Mouse (Mus musculus) c-Kit-positive CD71-positive TER-119-positive erythroid progenitor cells, embryonic 14.5 days (primary cell): ENCODE data around the gene Abcb5.
"Not testable (repeated sequence)": the region's sequence is repeated elsewhere in the genome, so short reads cannot be mapped to it uniquely, and the experiment has no call there.

Experiments used
- DNase-seq: peaks from one replicate; pipeline ENCODE4 v3.0.0-alpha.2; 2013; ENCODE audit warnings: low spot score

Abcb5 gene

GRCm38 (mm10) chr12:118966321-118966720, at the start of gene Abcb5:
TSS of gene Abcb5 (minus strand) at chr12:118966421.
- DNase-seq = no peak

- no peak for DNase-seq
Observed at GRCm38 (mm10) chr12:118999230-118999629, 33.0 kb upstream of the Abcb5 start.

- no peak for DNase-seq
Observed at GRCm38 (mm10) chr12:118994328-118995166, 28.3 kb upstream of the Abcb5 start.

- no peak for DNase-seq
Observed at GRCm38 (mm10) chr12:118984852-118985251, 18.6 kb upstream of the Abcb5 start.

GRCm38 (mm10) chr12:118930386-118931318, 35.6 kb downstream of the Abcb5 start:
- peak; percentile 43 for DNase-seq

GRCm38 (mm10) chr12:118926813-118927281, 39.4 kb downstream of the Abcb5 start:
- no peak for DNase-seq

GRCm38 (mm10) chr12:118923874-118924273, 42.3 kb downstream of the Abcb5 start:
- DNase-seq = not testable (repeated sequence)

- no peak for DNase-seq
Observed at GRCm38 (mm10) chr12:118917771-118918170, 48.5 kb downstream of the Abcb5 start.

- DNase-seq = no peak
Observed at GRCm38 (mm10) chr12:118910360-118910759, 55.9 kb downstream of the Abcb5 start.

GRCm38 (mm10) chr12:118902249-118902648, 64.0 kb downstream of the Abcb5 start:
- no peak for DNase-seq

- no peak for DNase-seq
Observed at GRCm38 (mm10) chr12:118887964-118888363, 78.3 kb downstream of the Abcb5 start.

- DNase-seq = no peak
Observed at GRCm38 (mm10) chr12:118882790-118883189, 83.4 kb downstream of the Abcb5 start.

- no peak for DNase-seq
Observed at GRCm38 (mm10) chr12:118872673-118873072, 93.5 kb downstream of the Abcb5 start.

- DNase-seq = no peak
Observed at GRCm38 (mm10) chr12:118856151-118856550, 110.1 kb downstream of the Abcb5 start.

GRCm38 (mm10) chr12:118854831-118855453, 111.3 kb downstream of the Abcb5 start:
- DNase-seq = no peak

- no peak for DNase-seq
Observed at GRCm38 (mm10) chr12:118854401-118854800, 111.8 kb downstream of the Abcb5 start.

GRCm38 (mm10) chr12:118853331-118853730, 112.9 kb downstream of the Abcb5 start:
- DNase-seq = no peak

- no peak for DNase-seq
Observed at GRCm38 (mm10) chr12:118850851-118851410, 115.3 kb downstream of the Abcb5 start.

- no peak for DNase-seq
Observed at GRCm38 (mm10) chr12:118849996-118850395, 116.2 kb downstream of the Abcb5 start.

GRCm38 (mm10) chr12:118849203-118849861, 116.9 kb downstream of the Abcb5 start:
- no peak for DNase-seq

GRCm38 (mm10) chr12:118848496-118849202, 117.6 kb downstream of the Abcb5 start:
- DNase-seq = no peak
